Mouse (Mus musculus) T-helper 2 cell (primary cell): ENCODE measurements around the gene Hnrnpa1.
"Not testable (repeated sequence)": the region's sequence is repeated elsewhere in the genome, so short reads cannot be mapped to it uniquely, and the experiment has no call there.

ENCODE experiments used
- in situ Hi-C: fragments of 300-600 bp; cut with MboI, MseI; formaldehyde crosslinking; loops from one replicate; pipeline ENCODE4 v1.15.1; 2025; ENCODE audit warnings: high pct_unique_total_duplicates

Hnrnpa1 gene

GRCm38 (mm10) chr15:103272419-103273279, 32.4 kb downstream of the Hnrnpa1 start, which contains the start of gene Copz1:
Gene Copz1, plus strand, starts transcription at chr15:103272714.
- in situ Hi-C loops: no loop called here

DNA sequence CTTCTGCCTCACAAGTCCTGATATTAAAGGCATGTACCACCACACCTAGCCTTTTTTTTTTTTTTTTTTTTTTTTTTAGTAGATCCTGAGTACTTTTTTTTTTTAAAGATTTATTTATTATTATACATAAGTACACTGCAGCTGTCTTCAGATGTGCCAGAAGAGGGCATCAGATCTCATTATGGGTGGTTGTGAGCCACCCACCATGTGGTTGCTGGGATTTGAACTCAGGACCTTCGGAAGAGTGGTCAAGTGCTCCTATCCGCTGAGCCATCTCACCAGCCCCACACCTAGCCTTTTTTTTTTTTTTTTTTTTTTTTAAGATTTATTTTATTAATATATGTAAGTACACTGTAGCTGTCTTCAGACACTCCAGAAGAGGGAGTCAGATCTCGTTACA, 35.7 kb downstream of the Hnrnpa1 start:
- in situ Hi-C loops: not testable (repeated sequence)

DNA sequence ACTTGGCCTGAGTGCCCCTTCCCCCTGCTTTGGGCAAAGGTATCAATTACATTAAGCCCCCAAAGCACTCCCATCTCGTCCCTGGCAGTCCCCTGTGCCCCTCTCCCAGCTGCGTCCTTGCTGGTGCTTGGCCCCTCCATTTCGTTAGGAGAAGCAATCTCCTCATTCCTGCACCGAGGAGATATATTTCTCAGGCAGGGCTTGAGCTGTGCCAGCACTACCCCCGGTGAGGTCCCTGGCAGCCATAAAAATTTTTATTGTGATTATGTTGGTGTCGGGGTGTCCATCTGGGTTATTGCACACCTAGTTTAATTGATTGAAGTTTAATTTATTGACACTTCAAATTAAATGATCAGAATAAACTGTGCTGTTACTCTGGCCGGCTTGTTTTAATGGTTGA, 37.7 kb downstream of the Hnrnpa1 start:
- in situ Hi-C loops: no loop called here

DNA sequence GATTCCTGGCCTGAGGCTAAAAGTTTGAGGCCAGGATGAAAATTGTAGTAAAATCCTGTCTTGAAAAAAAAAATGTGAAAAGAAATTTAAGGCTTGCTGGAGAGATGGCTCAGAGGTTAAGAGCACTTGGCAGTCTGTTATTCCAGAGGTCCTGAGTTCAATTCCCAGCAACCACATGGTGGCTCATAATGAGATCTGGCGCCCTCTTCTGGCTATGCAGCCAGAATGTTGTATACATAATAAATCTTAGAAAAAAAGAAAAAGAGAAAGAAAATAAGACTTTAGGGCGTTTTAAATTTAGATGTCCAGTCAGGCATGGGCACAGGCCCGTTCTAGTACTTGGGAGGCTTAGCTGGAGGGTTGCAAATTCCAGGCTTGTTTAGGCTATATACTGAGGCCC, 39.5 kb downstream of the Hnrnpa1 start:
- in situ Hi-C loops: no loop called here

DNA sequence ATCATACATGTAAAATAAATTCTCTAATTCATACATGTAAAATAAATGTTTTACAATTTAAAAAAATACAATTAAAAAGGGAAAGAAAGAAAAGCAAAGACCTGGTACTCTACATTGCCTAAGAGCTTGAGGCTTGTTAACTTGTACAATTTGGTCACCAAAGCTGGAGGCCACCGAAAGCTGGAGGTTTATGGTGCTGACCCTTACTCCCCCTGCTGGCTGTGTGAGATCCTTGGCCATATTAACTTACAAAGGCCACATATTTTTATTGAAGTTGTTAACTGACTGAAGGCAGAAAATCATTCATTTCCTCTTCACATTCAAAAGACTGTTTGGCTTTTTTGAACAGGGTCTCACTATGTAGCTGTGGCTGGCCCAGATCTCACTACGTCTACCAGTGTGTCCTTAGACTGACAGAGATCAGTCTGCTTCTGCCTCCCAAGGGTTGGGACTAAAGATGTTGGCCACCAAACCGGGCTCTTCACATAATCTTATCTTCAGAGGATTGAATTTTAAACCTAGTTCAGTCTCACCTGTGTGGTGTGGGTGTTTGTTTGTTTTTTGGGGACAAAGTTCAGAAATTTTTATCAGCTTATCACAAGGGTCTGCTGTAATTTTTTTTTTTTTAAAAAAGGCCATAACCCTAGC, 40.7 kb downstream of the Hnrnpa1 start:
- in situ Hi-C loops: no loop called here

GRCm38 (mm10) chr15:103281465-103282205, 41.4 kb downstream of the Hnrnpa1 start:
- in situ Hi-C loops: no loop called here

GRCm38 (mm10) chr15:103284066-103284465, 43.8 kb downstream of the Hnrnpa1 start:
- in situ Hi-C loops: no loop called here

GRCm38 (mm10) chr15:103284647-103285046, 44.4 kb downstream of the Hnrnpa1 start:
- in situ Hi-C loops: no loop called here

DNA sequence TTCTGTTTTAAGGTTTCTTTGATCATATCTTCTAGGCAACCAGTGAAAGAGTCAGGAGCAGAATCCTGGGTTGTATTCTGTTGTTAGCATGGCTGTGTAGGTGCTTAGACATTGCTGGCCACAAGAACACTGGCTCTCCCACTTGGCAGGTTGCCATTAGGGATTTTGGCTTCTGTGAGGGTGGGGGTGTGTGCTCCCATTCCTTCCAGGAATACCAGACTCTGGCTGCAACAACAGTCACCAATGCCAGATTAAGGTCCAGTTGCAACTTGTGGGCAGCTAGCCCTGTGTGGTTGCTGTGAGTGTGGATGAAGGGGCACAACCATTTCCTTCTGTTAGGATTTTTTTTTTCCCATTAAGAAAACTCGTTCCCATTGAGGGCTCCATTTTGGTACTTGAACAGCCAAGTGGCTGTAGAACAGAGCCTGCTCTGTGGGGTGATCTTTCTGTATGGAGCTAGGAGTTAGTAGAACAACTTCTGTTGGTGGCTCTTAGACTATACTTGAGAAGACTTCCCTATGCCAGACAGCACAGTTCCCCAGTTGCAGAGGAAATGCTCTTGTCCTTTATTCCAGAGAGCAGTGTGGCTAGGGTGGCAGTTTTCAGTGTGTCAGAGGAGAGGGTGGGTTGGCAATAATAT, 45.7 kb downstream of the Hnrnpa1 start:
- in situ Hi-C loops: no loop called here

- in situ Hi-C loops: no loop called here
These were observed 49.4 kb downstream of the Hnrnpa1 start for GRCm38 (mm10) chr15:103289600-103289999.

DNA sequence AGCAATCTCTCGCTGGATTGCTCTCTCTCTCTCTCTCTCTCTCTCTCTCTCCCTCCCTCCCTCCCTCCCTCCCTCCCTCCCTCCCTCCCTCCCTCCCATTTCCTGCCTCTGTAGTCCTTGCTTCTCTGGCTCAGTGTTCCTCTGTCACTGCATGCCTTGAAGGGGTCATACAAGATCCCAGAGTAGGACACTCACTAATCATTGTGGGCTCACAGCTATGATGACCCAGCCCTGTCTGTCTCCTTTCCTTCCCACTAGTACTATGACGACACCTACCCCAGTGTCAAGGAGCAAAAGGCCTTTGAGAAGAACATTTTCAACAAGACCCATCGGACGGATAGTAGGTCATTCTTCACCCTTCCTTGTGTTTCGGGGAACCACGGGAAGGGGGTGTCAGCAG, 50.2 kb downstream of the Hnrnpa1 start:
- in situ Hi-C loops: no loop called here

- in situ Hi-C loops: no loop called here
These were observed 50.6 kb downstream of the Hnrnpa1 start for GRCm38 (mm10) chr15:103290843-103291242.

DNA sequence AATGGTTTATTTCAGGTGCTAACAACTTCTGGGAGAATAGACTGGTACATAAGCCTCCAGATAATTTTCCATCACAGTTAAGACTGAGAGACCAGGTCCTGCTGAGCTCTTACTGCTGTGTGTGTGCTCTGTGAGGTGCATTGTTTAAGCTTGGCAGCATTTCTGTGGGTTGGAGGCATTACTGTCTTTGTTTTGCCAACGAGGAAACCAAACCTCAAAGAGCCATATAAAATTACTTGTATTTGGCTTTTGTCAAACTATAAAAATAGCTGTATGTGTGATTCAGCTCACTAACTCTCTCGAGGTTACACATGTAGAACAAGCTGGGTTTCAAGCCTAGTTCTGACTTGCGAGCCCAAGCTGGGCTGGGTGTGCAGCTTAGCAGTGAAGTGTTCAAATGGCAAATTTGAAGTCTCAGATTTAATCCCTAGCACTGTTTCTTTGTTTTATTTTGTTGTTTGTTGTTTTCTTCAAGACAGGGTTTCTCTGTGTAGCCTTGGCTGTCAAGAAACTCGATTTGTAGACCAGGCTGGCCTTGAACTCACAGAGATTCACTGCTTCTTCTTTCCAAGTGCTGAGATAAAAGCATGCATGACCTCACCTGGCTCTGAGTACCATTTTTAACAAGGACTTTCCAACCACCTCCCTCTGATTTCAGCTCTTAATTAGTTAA, 52.6 kb downstream of the Hnrnpa1 start:
- in situ Hi-C loops: no loop called here

- in situ Hi-C loops: no loop called here
These were observed 53.1 kb downstream of the Hnrnpa1 start for GRCm38 (mm10) chr15:103293375-103293774.

- in situ Hi-C loops: loop anchor here (5.0 kb wide), 2 partner anchors 58 to 87 kb away; no protein-coding TSS in a partner anchor
These were observed 54.4 kb downstream of the Hnrnpa1 start for GRCm38 (mm10) chr15:103294649-103295048.

- in situ Hi-C loops: loop anchor here (5.0 kb wide), 2 partner anchors 56 to 89 kb away; no protein-coding TSS in a partner anchor
These were observed 55.6 kb downstream of the Hnrnpa1 start for GRCm38 (mm10) chr15:103295851-103296250.
